12 mouse cellular contexts compared by ENCODE assay signal in the genomic region with DNA sequence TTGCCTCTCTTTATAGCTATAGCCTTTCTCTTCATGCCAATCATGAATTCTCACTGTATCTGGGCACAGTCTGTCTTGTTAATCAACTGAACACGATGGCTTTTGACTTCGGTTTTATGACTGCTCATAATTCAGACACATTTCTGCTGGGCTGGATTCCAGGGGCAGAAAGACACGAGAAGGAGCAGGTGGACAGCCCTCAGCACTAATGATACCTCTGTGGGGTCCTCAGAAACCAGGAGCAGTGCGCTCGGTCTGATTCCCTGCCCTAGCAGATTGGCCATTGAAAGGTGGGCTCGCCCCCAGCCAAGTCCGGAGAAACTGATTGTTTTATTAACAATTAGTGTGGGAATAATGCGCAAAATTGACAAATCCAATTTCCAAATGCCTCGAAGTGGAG.
"Had no signal": no experiment of that assay in that cellular context is flagged by ENCODE, and none has a peak within 500 bp of the region (broad histone marks: within the 10 kb centered on the region; RNA-seq: fewer than 3 reads in every experiment).

No protein-coding gene starts in this region.

- H3K9me3 ChIP-seq: heart, embryonic 10.5 days; heart, embryonic 12.5 days; hindbrain, embryonic 13.5 days; kidney, embryonic 15.5 days; limb, embryonic 13.5 days; limb, embryonic 15.5 days; liver, embryonic 12.5 days had no signal

- ATAC-seq: intestine, embryonic 16.5 days; liver, embryonic 12.5 days had no signal

- H3K9ac ChIP-seq: heart, embryonic 12.5 days; hindbrain, embryonic 13.5 days; kidney, embryonic 15.5 days; limb, embryonic 13.5 days; limb, embryonic 15.5 days; liver, embryonic 12.5 days had no signal

- H3K4me2 ChIP-seq: heart, embryonic 12.5 days; hindbrain, embryonic 13.5 days; kidney, embryonic 15.5 days; limb, embryonic 13.5 days; limb, embryonic 15.5 days; liver, embryonic 12.5 days had no signal

- H3K27ac ChIP-seq: heart, embryonic 10.5 days; hindbrain, embryonic 13.5 days; kidney, embryonic 15.5 days; kidney, postnatal 0 days; limb, embryonic 13.5 days; limb, embryonic 15.5 days; liver, embryonic 12.5 days had no signal

- H3K4me3 ChIP-seq: heart, embryonic 10.5 days; heart, embryonic 12.5 days; hindbrain, embryonic 13.5 days; kidney, embryonic 15.5 days; limb, embryonic 13.5 days; limb, embryonic 15.5 days; liver, embryonic 12.5 days had no signal

- H3K27me3 ChIP-seq: heart, embryonic 12.5 days; hindbrain, embryonic 13.5 days; kidney, embryonic 15.5 days; limb, embryonic 13.5 days; limb, embryonic 15.5 days; liver, embryonic 12.5 days had no signal

- H3K4me1 ChIP-seq: heart, embryonic 10.5 days; heart, embryonic 12.5 days; kidney, embryonic 15.5 days; limb, embryonic 13.5 days; limb, embryonic 15.5 days; liver, embryonic 12.5 days had no signal

- H3K36me3 ChIP-seq: heart, embryonic 10.5 days; heart, embryonic 12.5 days; hindbrain, embryonic 13.5 days; kidney, embryonic 15.5 days; limb, embryonic 13.5 days; limb, embryonic 15.5 days; liver, embryonic 12.5 days had no signal

- DNase-seq: gastrocnemius, postnatal 14 days; gastrocnemius, postnatal 36 days; kidney, adult 11 months had no signal
